Mouse (Mus musculus) embryonic fibroblast, embryonic 13.5 days (primary cell): ENCODE results near the gene Dnajc16.

Source experiments
- CTCF ChIP-seq: IDR thresholded peaks from 2 replicates; pipeline ENCODE4 v1.5.1; 2011; ENCODE audit warnings: mild to moderate bottlenecking, control low read depth, low read length, moderate library complexity, borderline replicate concordance; ENCODE audit not compliant: insufficient read depth
- POLR2A ChIP-seq: IDR thresholded peaks from 2 replicates; pipeline ENCODE4 v1.6.1; 2011; ENCODE audit warnings: low read depth, mild to moderate bottlenecking, control low read depth, low read length, moderate library complexity

- TF ChIP-seq CTCF (no peak), POLR2A (no peak)
These were observed 65.0 kb downstream of the Dnajc16 start for GRCm38 (mm10) chr4:141725738-141726137.
